Mouse (Mus musculus): ENCODE measurements at regions not wholly inside any gene's neighbourhood (a gene's known extent, or its start where the extent isn't known, plus 50 kb on each side); places are given as distances from the start of the nearest gene placed in this dataset.

DNA sequence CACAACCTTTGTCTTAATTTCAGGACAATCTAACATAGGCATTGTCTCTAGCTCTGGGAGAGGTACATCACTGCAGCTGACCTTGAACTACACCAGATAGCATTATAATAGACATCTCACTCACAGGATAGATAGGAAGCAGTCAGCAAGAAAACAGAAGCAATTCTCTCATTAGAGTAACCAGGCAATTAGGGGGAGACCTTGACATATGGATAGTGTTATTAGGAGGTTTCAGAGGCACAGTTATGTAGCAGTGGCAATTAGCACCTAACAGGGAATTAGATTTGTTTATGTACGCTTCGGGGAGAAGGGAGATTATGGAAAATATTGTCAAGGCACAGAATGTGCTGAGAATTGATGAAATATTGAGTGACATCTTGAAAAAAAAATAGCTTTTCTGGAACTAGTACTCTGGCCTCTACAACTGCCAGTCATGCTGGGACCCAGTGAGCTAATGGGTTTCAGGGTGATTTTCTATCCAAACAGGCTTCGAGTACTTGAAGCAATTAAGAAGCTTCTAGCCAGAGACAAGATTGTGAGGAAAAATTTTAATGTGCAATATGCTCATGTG, 216.8 kb upstream of the Aco1 start:
- DNase-seq, result no peak

- DNase-seq, result no peak
Observed at GRCm38 (mm10) chr4:39926594-39926993, 216.3 kb upstream of the Aco1 start.

GRCm38 (mm10) chr4:39928491-39928890, 214.4 kb upstream of the Aco1 start:
- DNase-seq, result peak; percentile 36

DNA sequence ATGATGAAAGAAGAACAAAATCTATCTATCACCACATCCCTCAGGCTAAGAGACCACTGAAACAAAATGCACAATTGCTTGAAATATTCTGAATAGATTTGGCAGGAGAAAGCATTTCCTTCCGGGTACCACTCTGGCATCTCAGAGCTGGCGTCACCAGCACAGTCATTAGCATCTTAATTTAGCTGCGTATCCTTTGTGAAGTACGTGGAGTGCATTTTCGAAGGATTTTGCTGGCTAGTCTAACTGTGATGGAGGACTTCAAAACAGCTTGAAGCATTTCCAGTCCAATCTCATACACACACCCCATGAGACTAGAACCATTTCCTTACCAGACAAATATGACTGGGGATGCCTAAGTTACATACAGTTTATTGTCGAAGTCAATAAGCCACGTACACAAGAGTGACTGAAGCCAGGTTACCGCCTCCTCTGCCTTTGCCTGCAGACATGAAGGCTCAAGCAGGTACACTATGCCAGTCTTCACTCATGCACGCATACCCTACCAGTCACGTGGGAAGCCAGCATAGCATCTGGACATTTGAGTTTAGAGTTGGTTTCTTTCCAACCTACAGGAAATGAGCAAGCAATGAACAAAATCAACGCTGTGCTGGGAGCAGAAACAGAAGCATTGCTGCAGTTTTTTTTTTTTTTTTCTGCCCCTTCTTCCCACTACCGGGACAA, 208.7 kb upstream of the Aco1 start:
- no peak for DNase-seq

DNA sequence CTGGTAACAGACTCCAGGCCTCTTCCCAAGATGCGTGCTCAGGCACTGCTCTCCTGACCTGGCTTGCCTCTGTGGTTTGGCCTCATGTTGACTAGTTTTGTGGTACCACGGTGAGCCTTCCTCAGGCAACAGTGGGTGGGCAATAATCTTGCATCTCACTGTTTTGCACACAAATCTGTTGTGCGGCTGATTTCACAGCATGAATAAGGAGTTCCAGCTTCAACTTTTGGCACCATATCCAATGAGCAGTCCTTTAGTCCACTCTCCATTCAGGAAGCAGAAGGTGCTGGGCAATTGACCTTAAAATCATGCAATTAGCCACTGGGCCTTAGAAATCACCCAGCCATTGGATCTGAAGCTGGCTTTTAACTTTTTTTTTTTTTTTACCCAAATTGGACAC, 184.2 kb upstream of the Aco1 start:
- no peak for DNase-seq

DNA sequence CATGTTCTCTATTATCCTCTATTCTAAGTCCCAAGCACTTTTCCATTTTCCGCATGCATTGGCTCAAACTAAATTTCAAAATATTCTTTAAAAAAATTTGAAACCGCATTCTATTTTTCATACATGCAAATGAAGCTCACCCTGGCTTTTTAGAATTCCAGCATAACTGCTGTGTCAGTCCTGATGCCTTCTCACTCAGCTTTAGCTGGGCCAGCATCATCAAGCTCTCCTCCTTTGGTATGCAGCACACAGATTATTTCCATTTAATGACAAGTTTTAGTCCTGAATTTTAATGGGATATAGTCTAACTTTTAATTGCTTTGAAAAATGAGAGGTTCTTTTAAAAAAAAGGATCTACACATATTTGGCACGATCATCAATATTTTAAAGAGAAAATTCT, 174.9 kb upstream of the Aco1 start:
- DNase-seq, result no peak

- DNase-seq, result no peak
Observed at GRCm38 (mm10) chr4:39991358-39991757, 151.5 kb upstream of the Aco1 start.

- DNase-seq, result no peak
Observed at GRCm38 (mm10) chr4:39991851-39992250, 151.0 kb upstream of the Aco1 start.

DNA sequence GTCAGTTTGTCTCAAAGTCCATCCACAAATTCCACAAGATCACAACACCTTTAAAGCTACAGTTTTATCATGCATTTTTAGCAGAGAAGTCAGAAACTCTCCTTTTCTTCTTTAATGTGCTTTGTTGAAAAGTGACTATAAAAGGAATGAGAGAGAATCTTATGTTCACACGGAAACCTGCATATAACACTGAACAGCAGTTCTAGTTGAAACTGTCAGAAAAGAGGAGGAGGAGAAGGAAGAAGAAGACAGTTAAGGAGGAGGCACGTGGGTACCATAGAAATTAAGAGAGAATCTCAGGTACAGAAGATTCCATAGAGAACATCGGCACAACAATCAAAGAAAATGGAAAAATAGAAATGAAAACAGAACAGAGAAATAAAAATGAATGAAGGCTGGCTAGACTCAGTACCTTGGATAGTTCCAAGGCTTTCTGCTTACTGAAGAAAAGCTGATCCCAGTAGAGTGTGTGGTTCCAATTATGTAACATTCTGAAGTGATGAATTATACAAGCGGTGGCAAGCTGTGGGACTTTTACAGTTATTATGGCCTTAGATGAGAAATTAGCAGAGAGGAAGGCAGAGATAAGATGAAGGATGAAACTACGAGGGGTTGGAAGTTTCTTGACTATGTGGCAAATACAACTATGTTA, 144.0 kb upstream of the Aco1 start:
- no peak for DNase-seq

DNA sequence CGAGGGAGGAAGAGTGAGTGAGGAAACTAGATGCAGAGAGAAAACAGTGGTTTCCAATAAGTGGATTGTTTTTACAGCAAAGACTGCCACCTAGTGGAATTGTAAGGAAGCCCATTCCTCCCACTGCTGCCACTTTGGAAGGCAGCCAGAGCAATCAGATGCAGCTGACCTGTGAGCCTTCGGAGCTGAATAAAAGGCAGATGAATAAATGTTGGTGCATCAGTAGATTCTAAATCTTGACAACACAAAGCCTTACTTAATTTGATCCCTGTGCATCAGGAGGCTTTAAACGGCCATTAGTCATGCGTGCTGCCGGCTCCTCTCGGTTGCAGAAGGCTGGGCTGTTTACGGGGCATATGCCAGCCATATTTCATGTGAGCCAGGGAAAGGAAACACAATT, 128.2 kb upstream of the Aco1 start:
- peak; percentile 77 for DNase-seq

- DNase-seq, result no peak
Observed at GRCm38 (mm10) chr4:40016856-40017255, 126.0 kb upstream of the Aco1 start.

DNA sequence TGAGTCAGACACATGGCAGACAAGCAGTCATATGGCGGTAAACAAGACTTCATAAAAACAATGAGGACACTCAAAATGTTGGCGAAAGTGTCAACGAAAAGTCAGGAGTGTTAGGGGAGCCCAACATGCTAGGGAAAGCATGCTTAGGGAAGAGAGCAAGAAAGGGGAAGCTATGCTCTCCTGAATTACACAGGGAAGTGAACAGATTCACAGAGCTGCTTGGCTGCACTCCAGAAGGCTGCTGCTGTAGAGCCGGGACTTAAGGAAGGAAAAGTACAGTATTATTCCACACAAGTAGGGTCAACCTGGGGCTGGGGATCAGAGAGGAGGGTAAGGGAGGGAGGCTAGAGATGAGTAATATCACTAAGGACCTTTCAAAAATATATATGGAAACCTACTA, 124.7 kb upstream of the Aco1 start:
- DNase-seq, result peak; percentile 5

DNA sequence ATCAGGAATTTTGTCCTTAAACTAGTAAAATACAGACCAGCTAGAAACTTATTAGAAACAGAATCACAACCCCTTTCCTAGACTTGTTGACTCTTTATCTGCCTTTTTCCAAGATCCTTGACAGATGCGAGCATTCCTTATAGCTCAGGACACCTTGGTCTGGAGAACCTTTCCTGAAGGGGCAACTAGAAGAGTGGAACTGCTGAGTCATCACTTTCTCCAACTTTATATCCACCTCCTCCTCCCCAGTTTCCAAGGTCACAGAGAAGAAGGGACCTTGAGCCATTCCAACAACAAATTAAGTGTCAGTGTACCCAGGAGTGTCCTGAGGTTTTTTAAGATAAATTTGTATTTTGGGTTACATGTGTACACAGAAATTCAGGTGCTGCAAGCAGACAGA, 111.5 kb upstream of the Aco1 start:
- no peak for DNase-seq

DNA sequence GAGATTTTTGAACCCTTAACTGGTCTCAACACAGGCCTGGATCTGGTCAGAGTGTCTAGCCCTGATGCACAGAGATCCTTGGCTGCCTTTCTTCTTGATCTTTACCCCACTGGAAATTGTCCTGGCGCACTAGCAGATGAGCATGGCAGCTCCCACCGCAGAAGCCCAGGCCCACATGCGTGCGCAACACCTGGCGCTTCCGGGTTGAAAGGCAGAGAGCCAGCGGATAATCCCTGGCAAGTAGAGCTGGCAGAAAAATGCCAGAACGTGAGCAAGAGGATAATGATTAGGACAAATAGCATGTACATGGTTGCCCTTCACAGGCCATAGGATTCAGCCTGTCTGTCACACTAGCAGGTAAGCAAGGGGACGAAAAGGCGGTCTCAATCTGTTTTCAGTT, 95.0 kb upstream of the Aco1 start:
- no peak for DNase-seq

- DNase-seq, result no peak
Observed at GRCm38 (mm10) chr4:40049086-40049485, 93.8 kb upstream of the Aco1 start.

DNA sequence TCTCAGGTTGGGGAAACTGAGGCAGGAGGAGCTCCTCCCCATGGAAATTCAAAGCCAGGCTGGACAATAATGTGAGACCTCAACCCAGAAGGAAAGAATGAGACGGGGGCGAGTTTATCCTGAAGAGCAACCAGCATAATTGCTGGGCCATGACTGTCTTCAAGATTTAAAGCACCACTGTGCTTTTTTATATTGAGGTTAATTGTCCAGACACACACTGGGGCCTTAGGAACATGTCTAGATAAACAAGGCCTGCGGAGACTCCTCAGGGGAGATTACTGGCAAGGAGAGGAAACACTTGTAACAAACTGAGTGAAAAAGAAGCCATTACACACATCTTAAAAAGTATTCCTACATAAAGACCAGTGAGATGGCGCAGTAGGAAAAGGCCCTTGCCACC, 91.0 kb upstream of the Aco1 start:
- DNase-seq, result no peak

DNA sequence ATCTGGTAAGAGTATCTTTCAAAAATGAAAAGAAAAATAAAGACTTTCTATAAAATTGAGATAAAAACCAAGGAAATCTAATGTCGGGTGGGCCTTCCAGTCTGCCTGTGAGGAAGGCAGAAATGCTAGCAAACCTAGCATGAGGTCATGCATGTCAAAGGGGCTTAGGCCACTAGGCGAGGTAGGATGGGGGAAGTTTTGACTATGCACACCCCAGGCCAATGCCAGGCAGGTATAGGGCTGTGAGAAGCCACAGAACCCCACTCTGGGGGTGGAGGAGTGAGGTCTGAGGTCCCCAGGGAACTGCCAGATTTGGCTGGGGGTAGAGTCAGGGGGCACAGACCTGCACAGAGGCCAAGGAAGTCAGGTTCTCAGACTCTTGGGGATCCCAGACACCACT, 89.5 kb upstream of the Aco1 start:
- DNase-seq, result no peak

DNA sequence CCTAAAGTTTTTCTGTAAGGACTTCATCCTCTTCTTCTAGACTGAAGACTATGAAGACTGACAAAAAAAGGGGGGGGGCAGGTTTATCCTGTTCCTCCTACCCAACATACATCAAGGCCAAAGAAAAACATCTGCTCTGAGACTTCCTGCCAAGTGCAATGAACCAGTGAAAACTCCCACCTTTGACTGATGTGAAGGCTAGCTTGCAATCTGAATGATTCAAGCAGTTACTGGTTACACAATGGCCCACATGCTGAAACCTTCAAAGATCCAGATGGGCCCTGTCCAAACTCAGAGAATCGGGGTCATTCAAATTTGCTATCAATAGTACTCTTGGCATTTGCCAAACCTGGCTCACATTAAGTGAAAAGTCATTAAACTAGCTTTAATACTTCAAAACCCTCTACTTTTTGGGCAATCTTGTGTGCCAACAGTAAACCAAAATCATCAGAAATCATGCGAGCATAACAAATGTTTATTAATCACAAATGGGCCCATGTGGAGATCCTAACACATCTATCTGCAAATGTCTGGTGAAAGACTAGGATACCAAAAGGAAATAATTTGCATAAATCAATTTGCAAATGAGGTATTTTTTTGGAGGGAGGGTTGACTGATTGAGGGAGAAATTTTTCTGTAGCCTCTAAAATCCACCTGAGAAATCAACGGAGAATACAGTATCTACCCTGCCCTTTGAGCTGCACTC, 79.0 kb upstream of the Aco1 start:
- DNase-seq, result peak; percentile 23

DNA sequence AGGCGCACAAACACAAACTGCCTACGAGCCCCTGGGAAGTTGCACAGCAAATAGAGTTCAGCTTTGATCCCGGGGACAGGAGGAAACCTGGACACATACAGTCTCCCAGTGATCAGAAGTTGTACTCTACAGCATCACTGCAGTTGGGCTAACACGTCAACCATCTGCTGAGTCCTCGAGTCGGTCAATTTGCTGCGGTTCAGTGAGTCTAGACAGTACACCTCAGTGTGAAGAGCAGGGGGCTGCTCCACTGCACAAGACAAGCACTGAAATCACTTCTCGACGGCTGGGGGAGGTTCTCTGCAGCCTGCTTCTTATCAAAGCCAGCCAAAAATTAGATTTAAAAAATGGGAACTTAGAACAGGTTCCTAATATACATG, 78.4 kb upstream of the Aco1 start:
- no peak for DNase-seq

DNA sequence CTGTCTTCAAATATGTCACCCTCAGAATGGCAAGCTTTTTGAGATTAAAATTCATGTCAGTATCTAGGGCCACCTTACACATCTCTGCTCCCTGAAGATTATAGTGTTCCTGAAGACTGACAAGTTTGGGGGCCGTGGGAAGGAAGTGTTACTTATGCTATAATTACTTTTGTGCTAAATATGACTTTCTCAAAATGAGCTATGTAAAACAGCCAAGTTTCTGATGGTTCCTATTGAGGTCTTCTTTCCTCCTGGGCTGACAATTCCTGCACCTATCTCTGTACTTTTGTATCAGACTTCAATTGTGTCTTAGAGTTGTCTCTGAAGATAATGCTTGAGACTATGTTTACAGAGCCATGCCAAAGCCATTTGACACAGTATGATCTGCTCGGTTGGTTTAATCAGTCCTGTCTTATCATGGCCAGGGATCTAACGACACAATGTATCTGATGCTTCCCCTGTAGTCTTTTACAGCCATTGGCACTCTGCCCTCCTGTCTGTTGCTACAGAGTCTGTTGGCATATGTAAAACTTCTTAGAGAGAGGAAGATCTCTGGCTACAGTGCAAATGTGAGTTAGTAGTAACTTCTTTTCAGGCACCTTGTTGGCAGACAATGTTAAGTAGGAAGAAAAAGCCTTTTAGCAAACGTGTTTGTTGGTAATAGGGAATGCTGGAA, 71.8 kb upstream of the Aco1 start:
- no peak for DNase-seq

DNA sequence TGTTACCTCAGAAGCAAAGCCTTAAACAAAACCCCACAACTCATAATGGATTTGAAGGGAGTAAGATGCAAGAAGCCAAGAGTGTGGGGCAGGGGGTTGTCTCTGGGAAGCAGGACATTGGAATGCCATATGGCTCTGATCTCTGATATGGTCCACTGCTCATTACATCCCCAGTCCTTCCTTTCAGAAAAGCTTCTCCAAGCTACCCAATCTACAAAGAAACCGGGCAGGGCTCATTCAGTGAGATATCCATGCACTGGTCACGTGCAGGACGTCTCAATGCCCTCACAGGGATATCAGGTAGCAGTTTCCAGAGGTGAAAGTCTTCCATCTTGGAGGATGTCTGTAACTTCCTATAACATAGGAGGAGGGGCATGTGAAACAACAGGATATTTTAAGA, 61.8 kb upstream of the Aco1 start:
- no peak for DNase-seq

DNA sequence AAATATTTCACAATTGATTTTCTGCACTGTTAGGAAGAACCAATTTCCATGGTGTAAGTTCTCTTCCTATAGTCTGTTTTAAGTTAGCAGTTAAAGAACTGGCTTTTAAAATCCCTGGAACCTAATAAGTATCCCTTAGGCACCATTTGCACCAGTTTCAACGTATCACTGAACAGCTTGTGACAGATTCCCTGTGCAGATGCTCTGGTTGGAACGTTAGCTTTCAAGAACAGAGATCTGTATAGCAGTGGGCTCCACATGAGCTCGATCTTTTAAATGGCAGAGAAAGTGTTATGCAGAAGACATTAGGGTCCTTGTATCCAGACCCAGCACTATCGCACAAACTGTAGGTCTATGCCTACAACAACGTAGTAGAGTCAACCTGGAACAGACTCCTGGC, 52.6 kb upstream of the Aco1 start:
- no peak for DNase-seq
